Mouse (Mus musculus) brown adipose tissue, adult 24 weeks (tissue): ENCODE results near the gene Swt1. TPM values are rescaled to one million over a fixed set of nuclear protein-coding genes. Genes with fewer than 3 reads are reported as not detected.
"Not testable (repeated sequence)": the region's sequence is repeated elsewhere in the genome, so short reads cannot be mapped to it uniquely, and the experiment has no call there.

Source experiments
- H3K27ac ChIP-seq: fragments of 200-500 bp; replicated peaks from 2 replicates; pipeline ENCODE4 v1.5.1; 2012; ENCODE audit warnings: low read depth, mild to moderate bottlenecking, low read length
- H3K4me1 ChIP-seq: fragments of 200-500 bp; 2 replicates; pipeline ENCODE4 v1.6.1; 2012; ENCODE audit warnings: low read length, mixed read lengths; ENCODE audit not compliant: control insufficient read depth, insufficient read depth, insufficient read length
- H3K4me3 ChIP-seq: fragments of 200-500 bp; 2 replicates; pipeline ENCODE4 v1.5.1; 2012; ENCODE audit warnings: low read depth, mild to moderate bottlenecking, low read length, moderate library complexity; ENCODE audit not compliant: insufficient read depth
- polyA plus RNA-seq: library from polyadenylated mRNA; stranded (reverse); fragments of >200 nt; gene quantifications from 2 replicates; pipeline ENCODE4 v1.2.4, GENCODE M21; 2012; ENCODE audit not compliant: missing spikeins, insufficient read depth, insufficient read length

The Swt1 gene
- polyA plus RNA-seq, 1 experiment: 8.8 TPM

GRCm38 (mm10) chr1:151409827-151410226, 18.4 kb downstream of the Swt1 start:
- Histone ChIP-seq H3K27ac (no peak overlapping the region), H3K4me3 (no peak overlapping the region), H3K4me1 (no peaks in the 10 kb centered on the region)

DNA sequence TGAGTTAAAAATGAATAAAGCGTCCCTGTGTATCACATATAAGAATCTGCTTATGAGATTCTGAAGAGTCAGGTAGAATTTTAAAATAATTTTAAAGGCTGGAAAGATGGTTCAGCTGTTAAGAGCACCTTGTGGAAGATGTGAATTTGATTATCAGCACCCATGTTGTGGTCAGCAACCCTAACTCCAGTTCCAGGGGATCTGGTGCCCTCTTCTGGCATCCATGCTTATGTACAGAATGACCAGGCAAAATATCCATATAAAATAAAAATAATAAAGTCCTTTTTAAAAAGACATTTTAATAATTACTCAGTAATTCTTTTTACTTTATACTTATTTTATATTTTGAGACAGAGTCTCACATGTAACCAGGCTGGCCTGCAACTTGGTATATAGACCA, 38.2 kb downstream of the Swt1 start:
- Histone ChIP-seq H3K27ac (no peak overlapping the region), H3K4me1 (no peaks in the 10 kb centered on the region), H3K4me3 (no peak overlapping the region)

DNA sequence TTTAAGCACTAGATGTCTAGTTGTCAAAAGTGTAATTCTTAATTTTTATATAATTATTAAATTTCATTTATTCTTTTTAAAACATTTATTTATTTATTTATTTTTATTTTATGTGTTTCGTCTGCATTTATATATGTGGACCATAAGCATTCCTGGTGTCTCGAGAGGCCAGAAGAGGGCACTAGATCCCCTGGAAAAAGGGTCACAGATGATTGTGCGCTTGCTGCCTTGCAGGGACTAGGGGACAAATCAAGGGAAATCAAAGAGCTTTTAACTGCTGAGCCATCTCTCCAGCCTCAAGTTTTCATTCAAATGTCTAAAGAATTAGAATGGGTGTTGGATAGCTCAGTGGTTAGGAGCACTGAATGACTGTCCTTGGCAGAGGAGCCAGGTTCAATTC, 50.9 kb downstream of the Swt1 start:
- H3K27ac ChIP-seq: no peak overlapping the region
- H3K4me1 ChIP-seq: no peaks in the 10 kb centered on the region; the same call in 1 of the 2 replicates
- H3K4me3 ChIP-seq: no peak overlapping the region

- no peaks in the 10 kb centered on the region for H3K4me1 ChIP-seq
- no peak overlapping the region for H3K27ac ChIP-seq
- no peak overlapping the region for H3K4me3 ChIP-seq
These were observed 55.4 kb downstream of the Swt1 start for GRCm38 (mm10) chr1:151372823-151373222.

GRCm38 (mm10) chr1:151371543-151371942, 56.7 kb downstream of the Swt1 start:
- no peaks in the 10 kb centered on the region for H3K4me1 ChIP-seq
- no peak overlapping the region for H3K4me3 ChIP-seq
- no peak overlapping the region for H3K27ac ChIP-seq

DNA sequence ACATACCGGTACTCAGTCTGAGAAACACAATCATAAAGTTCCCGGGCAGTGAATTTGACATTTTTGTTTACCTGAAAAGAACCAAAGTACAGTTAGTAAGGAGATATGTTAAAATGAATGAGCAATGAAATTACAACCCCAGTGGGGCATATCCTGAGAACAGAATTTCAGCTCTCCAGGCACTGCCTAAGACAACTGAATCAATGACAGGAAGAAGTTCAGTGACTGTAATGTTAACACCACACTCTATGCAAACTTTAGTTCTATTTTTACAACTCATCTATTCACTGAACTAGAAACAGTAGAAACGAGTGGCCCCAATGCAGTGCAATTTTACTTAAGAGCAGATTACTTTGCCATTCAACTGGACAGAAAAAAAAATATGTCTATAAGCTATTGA, 57.7 kb downstream of the Swt1 start:
- Histone ChIP-seq H3K4me3 (no peak overlapping the region), H3K4me1 (no peaks in the 10 kb centered on the region), H3K27ac (no peak overlapping the region)

- no peaks in the 10 kb centered on the region for H3K4me1 ChIP-seq
- H3K4me3 ChIP-seq: no peak overlapping the region
- no peak overlapping the region for H3K27ac ChIP-seq
These were observed 59.8 kb downstream of the Swt1 start for GRCm38 (mm10) chr1:151368444-151368843.

DNA sequence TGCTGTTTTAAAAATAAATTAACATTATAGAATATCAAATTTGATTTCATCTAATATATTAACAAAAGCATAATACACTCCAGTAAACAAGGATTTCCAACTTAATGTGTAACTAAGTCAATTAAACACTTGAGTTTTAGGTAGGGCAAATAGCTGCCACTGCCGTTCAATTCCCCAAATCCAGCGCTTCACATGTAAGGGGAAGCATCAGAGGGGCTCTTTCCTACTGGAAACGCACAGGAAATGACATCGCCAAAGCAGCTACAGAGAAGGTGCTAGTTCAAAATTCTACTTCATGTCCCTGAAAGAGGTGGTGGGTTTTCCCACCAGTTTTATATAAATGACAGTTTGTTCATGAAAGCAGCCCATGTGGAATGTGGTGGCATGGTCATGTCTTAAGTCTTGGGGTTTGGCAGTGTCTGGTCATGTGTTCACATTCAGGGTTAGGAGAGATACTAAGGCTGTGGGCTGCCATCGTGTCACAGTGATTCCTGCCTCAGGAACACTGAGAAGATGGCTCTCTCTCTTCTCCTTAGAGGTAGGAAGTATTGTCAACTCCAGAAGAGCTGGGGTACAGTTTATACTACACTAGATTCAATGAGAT, 60.4 kb downstream of the Swt1 start:
- 0 out of 2 replicates have a peak overlapping the region, but pooled peaks have one; percentile 21 for H3K27ac ChIP-seq
- H3K4me3 ChIP-seq: no peak overlapping the region

DNA sequence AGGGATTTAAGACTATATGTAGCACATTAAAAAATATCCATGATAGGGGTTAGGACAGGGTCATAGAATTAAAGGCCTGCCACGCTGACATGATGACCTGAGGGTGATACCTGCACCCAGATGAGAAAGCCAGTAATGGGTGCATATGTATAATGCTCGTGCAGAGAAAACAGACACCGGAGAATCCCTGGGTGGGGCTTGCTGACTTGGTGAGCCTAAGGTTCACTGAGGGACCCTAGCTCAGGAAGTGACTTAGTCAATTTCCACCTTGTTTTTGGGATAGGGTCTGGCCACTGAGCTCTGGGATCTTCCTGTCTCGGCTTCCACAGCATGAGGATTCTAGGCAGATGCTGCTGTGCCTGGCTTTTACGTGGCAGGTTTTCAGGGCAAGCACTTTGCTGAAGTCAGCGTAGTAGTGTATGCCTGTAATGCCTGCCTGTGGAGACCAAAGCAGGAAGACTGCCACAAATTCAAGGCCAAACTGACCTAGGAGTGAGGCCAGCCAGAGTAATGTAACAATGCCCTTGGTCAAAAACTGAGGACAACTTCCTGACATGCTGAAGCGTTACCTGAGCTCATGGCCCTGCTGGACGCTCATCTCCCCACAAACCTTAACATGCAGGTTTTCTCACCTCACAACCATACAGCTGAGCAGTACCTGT, 61.2 kb downstream of the Swt1 start:
- Histone ChIP-seq H3K4me1 (no peaks in the 10 kb centered on the region), H3K27ac (no peak overlapping the region; the same call in 1 of the 2 replicates), H3K4me3 (no peak overlapping the region)

More for the DNA sequence above, 60.4 kb downstream of the Swt1 start:
- no peaks in the 10 kb centered on the region for H3K4me1 ChIP-seq

GRCm38 (mm10) chr1:151359374-151359773, 68.9 kb downstream of the Swt1 start:
- Histone ChIP-seq H3K27ac (no peak overlapping the region), H3K4me3 (no peak overlapping the region), H3K4me1 (no peaks in the 10 kb centered on the region)

DNA sequence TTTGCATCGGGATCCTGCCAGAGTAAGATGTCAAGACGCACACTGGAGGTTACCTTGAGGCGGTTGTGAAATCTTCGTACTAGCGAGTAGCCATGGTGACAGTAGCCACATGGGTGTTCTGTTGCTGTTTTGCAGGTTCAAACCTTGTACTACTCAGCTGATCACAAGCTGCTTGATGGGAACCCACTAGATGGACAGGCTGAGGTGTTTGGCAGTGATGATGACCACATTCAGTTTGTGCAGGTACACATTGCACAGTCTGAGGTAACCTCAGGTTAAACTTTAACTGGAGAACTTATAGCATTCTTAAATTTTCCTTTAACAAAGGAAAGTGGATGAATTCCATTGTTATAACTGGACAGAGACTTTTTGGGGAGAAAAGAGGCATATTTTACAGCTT, 72.3 kb downstream of the Swt1 start:
- Histone ChIP-seq H3K4me3 (no peak overlapping the region), H3K27ac (no peak overlapping the region), H3K4me1 (no peaks in the 10 kb centered on the region)

- Histone ChIP-seq H3K4me3 (no peak overlapping the region), H3K4me1 (peaks cover 3% of the 10 kb centered on the region; the same call in 1 of the 2 replicates), H3K27ac (no peak overlapping the region)
These were observed 75.3 kb downstream of the Swt1 start for GRCm38 (mm10) chr1:151352911-151353310.

GRCm38 (mm10) chr1:151348293-151348692, 80.0 kb downstream of the Swt1 start:
- H3K27ac ChIP-seq, H3K4me3 ChIP-seq, H3K4me1 ChIP-seq: not testable (repeated sequence)

- H3K4me3 ChIP-seq: peak overlapping the region; percentile 28
- H3K27ac ChIP-seq: no peak overlapping the region
- H3K4me1 ChIP-seq: peaks cover 6% of the 10 kb centered on the region; the same call in 1 of the 2 replicates
These were observed 81.6 kb downstream of the Swt1 start for GRCm38 (mm10) chr1:151346681-151347127.

- Histone ChIP-seq H3K27ac (no peak overlapping the region), H3K4me3 (peak overlapping the region; percentile 96), H3K4me1 (peaks cover 6% of the 10 kb centered on the region; the same call in 1 of the 2 replicates)
These were observed 82.4 kb downstream of the Swt1 start for GRCm38 (mm10) chr1:151345863-151346195.
